Mouse (Mus musculus): ENCODE results near the gene Ppp1r9a. TPM values are rescaled to one million over a fixed set of nuclear protein-coding genes. Genes with fewer than 3 reads are reported as not detected.

The Ppp1r9a gene
- polyA plus RNA-seq, 2 experiments = 2.6 to 3.0 TPM

GRCm38 (mm10) chr6:4949701-4950100, 47.0 kb downstream of the Ppp1r9a start:
- Histone ChIP-seq H3K36me3 (replicated peaks; ENCODE audit: control insufficient read depth, insufficient read depth, low read depth) (no peaks in the 10 kb centered on the region), H3K4me3 (ENCODE audit: insufficient read depth in 1 of 2, low read depth in 2 of 2, low read length in 2 of 2) (no peak overlapping the region), H3K9me3 (ENCODE audit: control insufficient read depth, low read length) (no peaks in the 10 kb centered on the region), H3K4me1 (replicated peaks; ENCODE audit: control insufficient read depth in 2 of 2, insufficient read depth in 2 of 2, low read length in 1 of 2) (peaks cover 0 to 6% of the 10 kb centered on the region in 2 experiments; a peak in 3 of 4 replicates), H3K27me3 (ENCODE audit: control insufficient read depth, insufficient read depth, low read length) (no peaks in the 10 kb centered on the region), H3K4me2 (ENCODE audit: low read depth) (no peak overlapping the region), H3K9ac (replicated peaks) (no peak overlapping the region), H3K27ac (no peak overlapping the region)
- no peak for DNase-seq (ENCODE audit: low read depth in 3 of 3, low spot score in 3 of 3)
- TF ChIP-seq CTCF (IDR thresholded peaks at IDR 0.05; ENCODE audit: low read depth) (no peak), EP300 (IDR thresholded peaks at IDR 0.05; ENCODE audit: low read depth) (no peak)
- no peak for ATAC-seq (ENCODE audit: insufficient read depth)
- 73% methylated on average over 4 of the region's 4 CpGs for WGBS (ENCODE audit: insufficient replicate concordance)

- Histone ChIP-seq H3K4me1 (replicated peaks; ENCODE audit: control insufficient read depth in 2 of 2, insufficient read depth in 2 of 2, low read length in 1 of 2) (peaks cover 0 to 4% of the 10 kb centered on the region in 2 experiments; a peak in 3 of 4 replicates), H3K27me3 (ENCODE audit: control insufficient read depth, insufficient read depth, low read length) (no peaks in the 10 kb centered on the region), H3K4me2 (ENCODE audit: low read depth) (no peak overlapping the region), H3K27ac (no peak overlapping the region), H3K36me3 (replicated peaks; ENCODE audit: control insufficient read depth, insufficient read depth, low read depth) (no peaks in the 10 kb centered on the region), H3K4me3 (ENCODE audit: insufficient read depth in 1 of 2, low read depth in 2 of 2, low read length in 2 of 2) (no peak overlapping the region), H3K9me3 (ENCODE audit: control insufficient read depth, low read length) (no peaks in the 10 kb centered on the region), H3K9ac (replicated peaks) (no peak overlapping the region)
- no peak for ATAC-seq (ENCODE audit: insufficient read depth)
- DNase-seq (ENCODE audit: low read depth in 3 of 3, low spot score in 3 of 3) = no peak
- WGBS (ENCODE audit: insufficient replicate concordance) = 40% methylated on average over 14 of the region's 14 CpGs
- TF ChIP-seq EP300 (IDR thresholded peaks at IDR 0.05; ENCODE audit: low read depth) = no peak
- no peak for TF ChIP-seq CTCF (IDR thresholded peaks at IDR 0.05; ENCODE audit: low read depth)
Observed at GRCm38 (mm10) chr6:4953028-4953719, 50.5 kb downstream of the Ppp1r9a start.

- H3K9ac ChIP-seq (replicated peaks) = no peak overlapping the region
- no peak for TF ChIP-seq EP300 (IDR thresholded peaks at IDR 0.05; ENCODE audit: low read depth)
- TF ChIP-seq CTCF (IDR thresholded peaks at IDR 0.05; ENCODE audit: low read depth) = no peak
- no peaks in the 10 kb centered on the region; a peak in 2 of 4 replicates for H3K4me1 ChIP-seq (replicated peaks; ENCODE audit: control insufficient read depth in 2 of 2, insufficient read depth in 2 of 2, low read length in 1 of 2)
- H3K4me3 ChIP-seq (ENCODE audit: insufficient read depth in 1 of 2, low read depth in 2 of 2, low read length in 2 of 2) = no peak overlapping the region
- DNase-seq (ENCODE audit: low read depth in 3 of 3, low spot score in 3 of 3) (no peak), ATAC-seq (ENCODE audit: insufficient read depth) (no peak)
- H3K4me2 ChIP-seq (ENCODE audit: low read depth) = no peak overlapping the region
- 48% methylated on average over 6 of the region's 6 CpGs for WGBS (ENCODE audit: insufficient replicate concordance)
- H3K9me3 ChIP-seq (ENCODE audit: control insufficient read depth, low read length) = no peaks in the 10 kb centered on the region
- no peaks in the 10 kb centered on the region for H3K36me3 ChIP-seq (replicated peaks; ENCODE audit: control insufficient read depth, insufficient read depth, low read depth)
- H3K27me3 ChIP-seq (ENCODE audit: control insufficient read depth, insufficient read depth, low read length) = no peaks in the 10 kb centered on the region
- H3K27ac ChIP-seq = no peak overlapping the region
Observed at GRCm38 (mm10) chr6:4956651-4957050, 53.9 kb downstream of the Ppp1r9a start.

GRCm38 (mm10) chr6:4962197-4962596, 59.5 kb downstream of the Ppp1r9a start:
- Histone ChIP-seq H3K4me3 (ENCODE audit: insufficient read depth in 1 of 2, low read depth in 2 of 2, low read length in 2 of 2) (no peak overlapping the region), H3K27me3 (ENCODE audit: control insufficient read depth, insufficient read depth, low read length) (no peaks in the 10 kb centered on the region), H3K36me3 (replicated peaks; ENCODE audit: control insufficient read depth, insufficient read depth, low read depth) (no peaks in the 10 kb centered on the region), H3K4me1 (replicated peaks; ENCODE audit: control insufficient read depth in 2 of 2, insufficient read depth in 2 of 2, low read length in 1 of 2) (no peaks in the 10 kb centered on the region), H3K9me3 (ENCODE audit: control insufficient read depth, low read length) (no peaks in the 10 kb centered on the region), H3K9ac (replicated peaks) (no peak overlapping the region), H3K27ac (no peak overlapping the region), H3K4me2 (ENCODE audit: low read depth) (no peak overlapping the region)
- DNase-seq (ENCODE audit: low read depth in 3 of 3, low spot score in 3 of 3) (no peak), ATAC-seq (ENCODE audit: insufficient read depth) (no peak)
- WGBS (ENCODE audit: insufficient replicate concordance) = 57% methylated on average over 4 of the region's 4 CpGs
- TF ChIP-seq CTCF (IDR thresholded peaks at IDR 0.05; ENCODE audit: low read depth) (no peak), EP300 (IDR thresholded peaks at IDR 0.05; ENCODE audit: low read depth) (no peak)

- Histone ChIP-seq H3K4me1 (replicated peaks; ENCODE audit: control insufficient read depth in 2 of 2, insufficient read depth in 2 of 2, low read length in 1 of 2) (no peaks in the 10 kb centered on the region), H3K9ac (replicated peaks) (no peak overlapping the region), H3K36me3 (replicated peaks; ENCODE audit: control insufficient read depth, insufficient read depth, low read depth) (no peaks in the 10 kb centered on the region), H3K4me3 (ENCODE audit: insufficient read depth in 1 of 2, low read depth in 2 of 2, low read length in 2 of 2) (no peak overlapping the region), H3K27me3 (ENCODE audit: control insufficient read depth, insufficient read depth, low read length) (no peaks in the 10 kb centered on the region), H3K9me3 (ENCODE audit: control insufficient read depth, low read length) (no peaks in the 10 kb centered on the region), H3K27ac (no peak overlapping the region), H3K4me2 (ENCODE audit: low read depth) (no peak overlapping the region)
- DNase-seq (ENCODE audit: low read depth in 3 of 3, low spot score in 3 of 3) (no peak), ATAC-seq (ENCODE audit: insufficient read depth) (no peak)
- WGBS (ENCODE audit: insufficient replicate concordance) = 72% methylated on average over 5 of the region's 5 CpGs
- TF ChIP-seq CTCF (IDR thresholded peaks at IDR 0.05; ENCODE audit: low read depth) (no peak), EP300 (IDR thresholded peaks at IDR 0.05; ENCODE audit: low read depth) (no peak)
Observed at GRCm38 (mm10) chr6:4963049-4963448, 60.3 kb downstream of the Ppp1r9a start.
